Mouse (Mus musculus) telencephalon, adult 2 months (tissue): Measurements from ENCODE around the gene Ubiad1.

Experiments used
- DNase-seq: peaks from one replicate; pipeline ENCODE4 v3.0.0-alpha.2; 2011; ENCODE audit warnings: low read depth, low spot score

The Ubiad1 gene

DNA sequence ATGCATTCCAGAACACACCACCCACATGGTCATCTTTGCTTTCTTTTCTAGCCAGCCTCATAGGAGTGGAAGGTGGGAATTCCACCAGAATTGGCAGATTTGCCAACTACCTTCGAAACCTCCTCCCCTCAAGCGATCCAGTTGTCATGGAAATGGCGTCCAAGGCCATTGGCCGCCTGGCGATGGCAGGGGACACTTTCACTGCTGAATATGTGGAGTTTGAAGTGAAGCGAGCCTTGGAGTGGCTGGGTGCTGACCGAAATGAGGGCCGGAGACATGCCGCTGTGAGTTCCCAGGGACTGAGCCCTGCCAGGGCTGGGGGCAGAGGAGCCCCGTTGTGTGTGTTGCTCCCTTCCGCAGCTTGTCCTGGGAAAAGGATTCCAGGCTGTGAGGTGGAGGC lies 9.1 kb upstream of the Ubiad1 start:
- no peak for DNase-seq

DNA sequence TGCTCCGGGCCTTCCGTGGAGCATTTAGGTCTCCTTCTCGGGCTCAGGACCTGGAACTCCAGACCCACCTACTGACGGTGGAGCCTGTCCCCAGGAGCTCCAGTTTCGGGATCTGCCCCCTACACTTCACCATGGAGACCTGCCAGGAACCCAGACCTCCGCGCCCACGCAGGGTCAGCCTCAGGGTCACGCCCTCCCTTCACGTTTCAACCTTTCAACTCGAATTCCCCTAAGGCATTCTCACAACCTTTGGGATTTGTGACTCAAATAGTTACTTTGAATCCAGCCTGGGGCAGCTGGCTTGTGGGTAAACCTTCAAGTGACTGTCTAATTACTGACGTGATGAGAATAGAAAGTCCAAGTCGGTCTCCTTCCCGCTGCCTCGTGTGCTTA lies 4.3 kb upstream of the Ubiad1 start:
- DNase-seq = no peak

DNA sequence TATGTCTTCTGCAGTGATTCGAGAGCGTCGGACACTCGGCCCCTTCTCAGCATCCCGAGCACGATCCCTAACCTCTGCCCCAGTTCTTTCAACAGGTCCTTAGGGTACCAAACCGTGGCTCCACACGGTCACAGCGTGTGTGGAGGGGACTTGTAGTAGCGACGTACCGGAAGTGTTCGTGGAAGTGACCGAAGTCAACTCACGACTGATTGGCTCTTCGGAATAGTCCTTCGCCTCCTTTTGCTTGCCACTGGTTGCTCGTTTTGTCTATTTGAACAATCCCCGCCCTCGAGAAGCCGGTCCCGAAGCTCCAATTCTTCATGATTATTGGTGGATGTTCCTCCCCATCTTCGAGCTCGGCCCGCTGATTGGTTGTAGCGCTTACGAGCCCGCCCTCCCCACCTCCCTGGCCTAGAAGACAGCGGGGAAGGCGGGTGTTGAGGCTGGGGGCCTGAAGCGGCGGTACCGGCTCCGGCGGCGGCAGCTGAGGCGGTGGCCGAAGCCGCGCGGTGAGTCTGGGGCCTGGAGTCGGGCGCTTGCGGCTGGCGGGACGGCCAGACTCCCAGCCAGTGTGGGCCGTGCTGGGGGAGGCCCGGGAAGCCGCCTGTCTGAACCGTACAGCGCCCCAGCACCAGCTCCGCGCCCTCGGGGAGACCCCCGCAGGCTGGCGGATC lies 3.7 kb upstream of the Ubiad1 start, which contains the start of gene Mtor:
TSS of gene Mtor (plus strand) at position 433 of the 674 bp plus-strand sequence.
- peak; percentile 99 for DNase-seq

DNA sequence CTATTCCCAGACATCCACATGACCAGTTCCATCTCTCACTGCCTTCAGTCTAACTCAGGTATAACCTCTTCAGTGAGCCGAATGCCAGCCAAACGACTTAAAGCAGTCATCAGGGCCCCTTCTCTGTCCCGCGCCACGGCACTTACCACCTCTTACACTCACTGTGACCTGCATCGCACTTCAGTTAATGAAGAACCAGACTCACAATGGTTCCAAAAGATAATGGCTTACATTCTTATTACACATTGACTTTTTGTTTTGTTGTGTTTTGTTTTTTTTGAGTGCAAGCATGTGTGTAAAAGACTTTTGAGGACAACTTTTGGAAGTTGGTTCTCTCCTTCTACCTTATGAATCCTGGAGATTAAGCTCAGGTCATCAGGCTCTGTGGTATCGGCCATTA lies 2.0 kb downstream of the Ubiad1 start:
- no peak for DNase-seq

DNA sequence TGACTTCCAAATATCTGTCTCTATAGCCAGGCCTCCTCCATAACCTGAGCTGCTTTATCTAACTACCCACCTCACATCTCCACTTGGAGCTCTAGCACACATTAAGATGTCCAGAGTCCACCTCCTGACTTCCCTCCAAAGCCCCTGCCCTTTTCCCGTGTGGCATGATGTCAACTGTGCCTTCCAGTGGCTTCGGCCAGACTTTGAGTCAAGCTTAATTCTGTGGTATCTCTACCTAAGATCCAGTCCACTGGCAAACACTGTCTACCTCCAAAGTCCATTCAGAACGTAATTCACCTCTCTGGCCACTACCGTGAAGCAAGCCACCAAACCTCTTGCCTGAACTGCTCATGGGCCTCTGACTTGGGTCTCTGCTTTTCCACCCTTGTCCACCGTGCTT lies 2.6 kb downstream of the Ubiad1 start:
- DNase-seq = no peak

DNA sequence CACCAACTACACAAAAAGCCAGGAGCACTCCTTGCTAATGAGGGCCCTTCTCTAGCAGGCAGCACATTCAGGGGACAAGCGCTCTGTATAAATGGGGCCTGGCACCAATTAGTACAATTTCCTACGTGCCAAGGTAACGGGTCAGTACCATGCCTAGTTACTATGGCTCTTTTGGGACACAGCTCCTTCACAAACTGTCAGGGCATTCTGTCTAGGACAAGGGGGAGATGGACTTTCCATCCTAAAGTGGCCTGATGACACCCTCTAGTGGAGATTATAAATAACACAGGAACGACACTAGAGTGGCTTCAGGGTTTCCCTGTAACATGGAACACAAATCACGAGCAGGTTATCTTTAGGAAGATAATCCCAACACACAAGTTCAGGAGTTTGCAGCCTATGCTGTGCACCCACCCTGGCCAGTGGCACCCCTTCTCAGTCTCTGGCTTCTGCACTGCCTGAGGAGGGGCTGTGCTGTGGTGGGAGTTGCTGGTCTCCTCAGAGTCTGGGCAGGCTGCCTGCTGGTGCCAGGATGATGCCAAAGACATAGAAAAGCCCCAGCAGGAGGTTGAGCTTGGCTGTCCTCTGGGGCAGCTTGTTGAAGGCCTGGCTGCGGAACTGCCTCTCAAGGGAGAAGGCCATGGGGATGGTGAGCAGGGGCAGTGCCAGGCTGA lies 8.8 kb downstream of the Ubiad1 start:
- DNase-seq = no peak

DNA sequence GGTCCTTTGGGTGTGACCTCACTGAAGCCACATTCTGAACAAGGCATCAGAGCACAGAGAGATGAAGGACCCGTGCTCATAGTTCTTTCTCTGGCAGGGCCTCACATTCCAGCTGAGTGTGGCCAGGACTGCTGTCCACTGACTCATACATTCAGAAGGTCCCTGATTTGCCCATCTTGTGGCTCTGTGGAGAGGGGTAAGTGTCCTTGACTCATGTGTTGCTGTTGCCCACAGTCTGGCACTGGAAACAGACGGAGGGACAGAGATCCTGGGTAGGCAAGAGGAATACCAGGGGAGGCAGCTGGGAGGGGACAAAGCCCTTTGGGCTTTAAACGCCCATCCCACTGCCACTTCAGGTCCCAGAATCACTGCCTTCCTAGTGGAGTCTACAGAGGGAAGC lies 9.5 kb downstream of the Ubiad1 start:
- DNase-seq = no peak

DNA sequence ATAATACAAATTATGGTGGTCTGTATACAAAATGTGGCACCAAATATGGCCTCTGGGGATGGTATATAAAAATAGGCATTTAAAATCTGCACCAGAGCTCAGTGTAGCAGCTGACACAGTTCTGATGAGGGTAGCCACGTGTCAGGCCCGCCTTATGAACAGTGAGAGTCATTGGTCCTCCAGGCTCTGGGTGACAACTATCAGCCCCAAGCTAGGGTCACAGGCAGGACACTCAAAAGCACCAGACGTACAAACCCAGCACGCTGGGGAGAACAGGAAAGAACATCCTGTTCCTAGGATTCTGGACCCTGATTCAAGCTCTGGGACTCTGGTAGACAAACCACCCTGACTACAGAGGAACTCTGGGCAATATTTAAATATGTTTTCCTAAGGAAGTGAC lies 10.0 kb downstream of the Ubiad1 start:
- DNase-seq = no peak

DNA sequence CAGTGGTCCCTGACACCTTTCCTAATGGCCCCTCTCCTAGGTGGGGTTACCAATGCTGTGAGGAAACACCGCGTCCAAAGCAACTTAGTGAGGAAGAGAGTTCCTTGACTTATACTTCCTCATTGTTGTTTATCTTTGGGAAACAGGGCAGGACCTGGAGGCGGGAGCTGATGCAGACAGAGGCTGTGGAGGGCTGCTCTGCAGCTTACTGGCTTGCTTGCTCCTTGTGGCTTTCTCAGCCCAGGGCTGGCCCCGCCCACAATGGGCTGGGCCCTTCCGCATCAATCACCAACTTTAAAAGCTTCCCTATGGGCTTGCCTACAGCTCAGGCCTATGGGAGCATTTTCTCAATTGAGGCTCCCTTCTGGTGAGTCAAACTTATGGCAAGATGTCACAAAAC lies 10.8 kb downstream of the Ubiad1 start:
- no peak for DNase-seq

DNA sequence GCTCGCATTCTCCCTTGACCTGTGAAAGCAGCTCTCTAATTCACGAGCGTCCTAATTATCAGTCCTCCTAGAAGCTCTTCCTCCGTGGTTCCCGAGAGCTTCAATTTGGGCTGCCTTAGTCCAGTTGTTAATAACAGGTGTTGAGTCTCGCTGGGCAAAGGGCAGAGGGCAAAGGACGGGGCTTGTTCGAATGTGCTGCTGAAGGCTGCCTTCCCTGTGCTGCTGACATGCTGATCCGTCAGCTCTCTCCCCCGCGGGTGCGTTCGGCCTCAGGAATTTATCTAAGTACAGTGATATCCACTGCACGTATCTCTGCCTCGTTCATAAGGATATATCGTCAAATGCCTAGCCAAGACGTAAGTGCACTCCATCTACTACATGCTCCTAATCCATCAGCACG lies 11.2 kb downstream of the Ubiad1 start:
- DNase-seq = no peak

DNA sequence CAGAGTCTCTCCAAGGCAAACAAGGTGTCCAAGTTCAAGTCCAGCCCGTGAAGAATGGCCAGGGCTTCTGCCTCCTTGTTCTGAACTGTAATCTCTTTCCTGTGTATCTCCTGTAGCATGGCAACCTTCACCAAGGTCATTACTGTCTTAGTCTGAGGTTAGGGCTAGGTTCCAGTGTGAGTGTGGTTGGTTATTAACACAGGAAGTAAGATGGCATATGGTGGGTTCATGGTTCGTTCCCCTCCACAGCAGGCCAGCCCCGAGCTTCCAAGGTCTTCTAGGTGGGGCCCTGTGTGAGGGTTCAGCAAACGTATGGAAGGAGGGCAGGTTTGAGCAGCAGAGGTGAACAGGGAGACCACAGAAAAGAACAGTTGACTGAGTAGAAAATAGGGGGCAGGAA lies 12.1 kb downstream of the Ubiad1 start:
- DNase-seq = no peak

DNA sequence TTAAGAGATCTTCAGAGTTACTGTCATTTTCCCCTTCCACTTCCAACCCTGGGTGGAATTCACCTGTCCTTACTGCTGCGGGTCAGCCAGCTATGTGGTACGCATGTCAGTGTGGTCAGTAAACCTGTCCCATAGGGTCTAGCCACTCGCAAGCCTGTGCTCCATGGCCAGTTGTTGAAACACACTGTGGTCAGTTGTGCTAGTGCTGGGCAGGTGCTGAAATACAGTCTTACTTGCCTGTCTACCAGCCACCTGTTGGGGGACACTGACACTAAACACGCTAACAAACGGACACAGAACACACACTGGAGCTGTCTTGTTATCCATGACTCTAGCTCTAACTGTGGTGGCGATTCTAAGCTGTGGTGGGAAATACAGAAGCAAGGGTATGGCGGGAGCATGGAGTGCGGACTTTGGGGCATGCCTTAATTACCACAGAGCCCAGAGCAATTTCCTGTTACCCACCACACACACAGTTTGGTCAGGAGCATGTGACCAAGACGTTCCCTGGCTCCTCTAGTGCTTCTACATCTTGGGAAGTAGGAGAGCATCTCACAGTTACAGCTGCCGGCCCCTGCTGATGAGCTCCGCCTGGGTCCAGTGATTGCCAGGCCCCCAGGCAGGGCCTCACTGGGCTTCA lies 13.6 kb downstream of the Ubiad1 start:
- DNase-seq = no peak

DNA sequence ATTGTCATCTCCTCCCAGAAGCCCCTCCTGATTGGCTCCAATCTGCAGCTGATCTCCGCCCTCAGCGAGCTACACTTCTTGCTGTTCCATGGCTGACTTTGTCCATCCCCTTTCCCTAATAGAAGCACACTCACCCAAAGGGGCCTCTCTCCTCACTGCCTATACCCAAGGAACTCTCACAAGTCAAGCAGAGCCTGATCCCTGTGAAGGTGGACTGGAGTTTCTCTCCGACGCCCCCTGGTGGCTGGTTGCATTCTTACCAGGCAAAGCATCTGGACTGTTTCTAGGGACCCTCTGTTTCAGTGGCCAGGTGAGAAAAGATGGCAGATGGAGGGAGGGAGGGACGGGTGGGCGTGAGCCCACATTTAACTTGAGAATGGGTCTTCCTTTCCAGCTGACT lies 14.9 kb downstream of the Ubiad1 start:
- DNase-seq = no peak

DNA sequence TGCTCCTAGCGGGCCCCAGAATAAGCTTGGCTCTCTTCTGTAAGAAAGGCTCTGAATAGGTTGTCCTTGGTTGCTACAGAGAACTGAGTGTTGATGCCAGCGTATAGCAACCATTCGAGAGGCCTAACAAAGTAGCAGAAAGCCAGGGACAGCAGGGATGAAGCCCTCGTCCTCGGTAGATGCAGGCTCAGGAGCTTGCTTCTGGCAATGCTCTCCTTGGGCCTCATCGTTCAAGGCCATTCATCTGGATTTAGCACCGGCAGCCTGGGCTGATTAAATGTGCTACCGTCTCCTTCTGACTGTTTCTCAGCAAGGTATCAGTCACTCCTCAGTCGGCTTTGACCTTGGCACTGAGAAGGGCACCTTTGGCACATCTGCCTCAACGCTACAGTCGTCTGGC lies 15.4 kb downstream of the Ubiad1 start:
- DNase-seq = no peak

DNA sequence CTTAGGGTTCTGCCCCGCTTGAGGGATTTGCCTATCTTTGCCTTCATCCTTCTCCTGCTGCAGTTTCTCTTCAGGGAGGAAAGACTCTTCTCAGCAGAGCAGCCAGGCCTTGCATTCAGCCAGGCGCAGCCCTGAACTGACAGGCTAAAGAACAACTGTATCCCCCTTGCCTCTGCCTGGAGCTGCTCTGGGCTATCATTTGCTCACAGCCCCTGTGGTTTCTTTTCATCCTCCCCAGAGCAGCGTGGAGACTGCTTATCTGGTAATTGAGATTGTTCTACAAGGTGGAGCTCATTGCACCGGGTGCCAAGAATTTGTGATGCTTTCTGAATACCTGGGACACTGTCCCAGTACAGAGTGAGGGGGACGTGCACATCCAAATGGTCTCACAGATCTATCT lies 16.0 kb downstream of the Ubiad1 start:
- no peak for DNase-seq

DNA sequence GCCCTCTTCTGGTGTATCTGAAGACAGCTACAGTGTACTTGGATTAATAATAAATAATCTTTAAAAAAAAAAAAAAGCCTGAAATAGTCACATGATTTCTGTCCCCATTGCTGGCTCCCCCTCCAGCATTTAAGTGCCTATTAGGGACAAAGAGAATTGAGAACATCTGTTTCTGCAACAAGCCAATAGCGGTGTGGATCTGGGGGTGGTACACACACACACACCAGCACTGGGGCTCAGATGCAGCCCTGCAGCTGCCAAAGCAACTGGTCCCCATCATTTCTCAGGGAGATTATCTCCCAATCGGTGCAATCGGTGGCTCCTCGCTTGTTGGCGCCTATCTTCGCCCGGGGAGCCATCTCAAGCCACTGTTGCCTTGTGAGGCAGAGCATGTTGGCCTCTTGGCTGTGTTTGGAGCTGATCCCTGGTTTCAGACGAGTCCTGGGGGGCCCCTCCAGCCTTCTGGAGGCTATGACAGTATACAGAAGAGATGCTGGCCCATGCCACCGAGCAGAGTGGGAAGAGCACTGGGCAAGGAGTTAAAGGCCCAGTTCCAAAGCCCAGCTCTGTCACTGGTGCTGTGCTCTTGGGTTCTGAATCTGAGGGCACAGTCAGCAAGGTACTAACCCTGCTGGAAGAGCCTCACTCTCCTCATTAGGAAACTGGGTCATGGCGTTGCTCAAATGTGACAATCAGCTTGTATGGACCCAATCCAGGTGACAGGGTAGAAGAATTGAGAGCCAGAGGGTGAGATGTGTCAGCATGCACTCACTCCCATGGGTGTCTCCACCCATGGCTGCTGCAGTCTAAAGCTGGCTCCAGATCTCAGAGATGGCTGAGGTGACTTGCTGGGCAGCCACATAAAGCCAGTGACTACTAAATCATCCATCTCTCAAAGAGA lies 17.4 kb downstream of the Ubiad1 start:
- no peak for DNase-seq

DNA sequence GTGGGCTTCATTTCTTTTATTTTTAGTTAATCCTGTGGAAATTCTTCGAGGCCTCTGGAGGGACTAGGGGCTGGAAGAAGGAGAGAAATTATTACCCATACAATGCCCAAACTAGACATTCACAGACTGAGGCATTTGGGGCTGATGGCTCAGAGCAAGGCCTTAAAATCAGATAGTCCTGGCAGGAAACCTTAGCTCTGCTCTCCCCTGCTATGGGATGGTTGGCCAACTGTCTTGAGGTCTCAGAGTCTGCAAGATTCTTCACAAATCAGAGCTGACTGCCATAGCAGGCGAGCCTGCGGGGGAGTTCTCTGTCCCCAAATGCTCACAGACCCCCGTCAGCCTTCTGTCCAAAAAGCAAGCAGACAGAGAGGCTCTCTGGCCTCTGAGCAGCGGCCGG lies 27.0 kb downstream of the Ubiad1 start:
- no peak for DNase-seq

DNA sequence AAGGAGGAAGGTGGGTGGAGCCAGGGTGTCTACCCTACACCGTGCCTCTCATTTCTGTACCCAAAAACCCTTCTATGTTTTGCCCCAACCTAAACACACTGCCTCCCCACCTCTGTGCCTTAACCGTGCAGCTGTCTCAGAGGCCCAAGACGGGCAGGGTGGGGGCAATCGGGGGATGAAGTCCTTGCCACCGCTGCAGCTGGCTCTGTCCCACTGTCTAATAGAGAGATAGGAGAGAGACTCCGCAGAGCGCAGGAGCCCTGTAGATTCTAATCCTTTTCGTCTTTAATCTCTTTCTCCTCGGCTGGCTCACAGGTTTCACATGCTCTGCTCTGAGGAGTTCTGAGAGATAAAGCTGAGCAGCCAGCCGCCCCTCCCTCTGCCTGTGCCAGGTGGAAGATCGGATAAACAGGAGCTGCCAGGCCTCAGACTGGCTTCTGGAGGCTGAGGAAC lies 27.5 kb downstream of the Ubiad1 start:
- DNase-seq = no peak

DNA sequence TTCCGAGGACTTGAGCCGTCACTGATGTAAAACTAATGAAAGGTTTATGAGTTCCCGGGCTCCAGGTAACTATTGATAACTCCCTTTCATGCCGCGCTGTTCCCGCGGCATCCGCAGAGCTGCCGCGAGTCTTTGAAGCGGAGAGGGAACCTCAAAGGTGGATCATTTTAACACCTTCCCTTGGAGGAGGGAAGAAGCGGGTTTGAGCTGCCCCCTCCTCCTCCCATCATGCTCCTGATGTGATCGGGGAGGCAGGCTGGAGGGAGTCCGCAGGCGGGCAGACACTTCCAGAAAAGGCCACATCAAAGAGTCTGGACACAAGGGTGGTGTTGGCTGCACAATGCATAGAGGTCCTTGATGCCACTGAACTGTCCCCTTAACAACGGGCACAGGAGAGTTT lies 29.0 kb downstream of the Ubiad1 start:
- peak; percentile 17 for DNase-seq

DNA sequence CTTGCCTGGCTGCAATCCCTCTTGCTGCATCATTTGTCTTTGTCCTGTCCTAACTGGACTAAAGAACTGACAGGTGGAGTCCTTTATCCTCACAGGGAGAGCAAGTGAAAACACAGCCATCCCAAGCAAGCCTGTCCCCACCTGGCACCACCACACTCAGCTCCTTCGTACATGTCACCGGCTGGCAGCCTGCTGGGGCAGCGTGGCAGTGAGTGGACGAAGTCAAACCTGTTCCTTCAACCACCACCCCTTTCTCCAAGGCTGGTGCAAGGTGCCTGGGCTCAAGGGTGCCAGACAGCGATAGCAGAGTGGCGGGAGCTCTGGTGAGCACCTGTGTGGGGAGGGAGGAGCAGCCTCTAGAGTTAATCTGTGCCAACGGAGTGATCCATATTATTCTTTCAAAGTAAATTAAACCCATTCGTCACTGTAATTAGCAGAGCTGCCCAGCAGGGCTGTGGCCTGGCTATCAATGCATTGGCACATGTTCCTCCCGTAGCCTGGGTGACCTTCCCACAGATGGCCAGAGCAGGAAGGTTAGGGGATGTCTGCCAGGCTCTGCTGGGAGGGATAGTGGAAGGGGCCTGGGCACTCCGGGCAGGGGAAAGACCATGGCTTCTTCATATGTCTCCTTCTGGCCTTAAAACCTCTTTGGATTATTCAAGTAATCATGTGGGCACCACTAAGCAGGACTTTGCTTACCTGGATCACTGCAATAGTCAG lies 36.2 kb downstream of the Ubiad1 start:
- no peak for DNase-seq

DNA sequence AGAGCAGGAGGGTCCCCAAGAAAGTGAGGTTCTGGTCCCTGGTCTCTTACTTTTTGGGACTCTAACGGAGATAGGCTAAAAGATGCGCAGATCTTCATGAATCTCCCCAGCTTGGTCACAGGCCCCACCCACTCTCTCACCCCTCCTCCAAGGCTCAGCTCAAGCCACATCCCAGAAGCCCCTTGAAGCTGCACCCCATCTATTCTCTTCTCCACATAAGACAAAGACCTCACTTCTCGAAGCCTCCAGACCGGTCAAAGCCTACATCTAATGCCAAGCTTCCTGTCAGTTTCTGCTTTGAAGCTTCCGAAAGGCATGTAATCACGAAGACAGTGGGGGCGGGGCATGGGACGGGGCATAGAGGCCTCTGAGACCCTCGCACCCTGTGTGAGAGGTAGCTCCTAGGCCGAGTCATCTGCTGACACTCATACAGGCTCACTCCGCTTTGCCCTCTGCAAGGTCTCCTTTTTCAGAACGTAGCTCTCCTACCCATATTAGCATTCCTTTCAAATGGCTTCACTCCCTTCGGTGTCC lies 39.2 kb downstream of the Ubiad1 start:
- DNase-seq = no peak
